Mouse (Mus musculus) spleen, adult 2 months (tissue): ENCODE measurements around the gene Cuedc2. TPM values are rescaled to one million over a fixed set of nuclear protein-coding genes. Genes with fewer than 3 reads are reported as not detected.

Source experiments
- DNase-seq, 2 experiments: peaks; one replicate each; pipeline versions ENCODE4 v3.0.0 to v3.0.0-alpha.2; 2012 to 2021; ENCODE audit warnings: low spot score in 2 of 2, low read depth in 1 of 2
- H3K27ac ChIP-seq: fragments of 200-500 bp; 2 replicates; pipeline ENCODE4 v1.5.1; 2012; ENCODE audit warnings: low read length, inconsistent platforms; ENCODE audit not compliant: insufficient read depth
- H3K27me3 ChIP-seq: fragments of 200-500 bp; 2 replicates; pipeline ENCODE4 v1.6.1; 2012; ENCODE audit warnings: mild to moderate bottlenecking, moderate library complexity, low read length, inconsistent platforms; ENCODE audit not compliant: control insufficient read depth, insufficient read depth
- H3K36me3 ChIP-seq: fragments of 200-500 bp; 2 replicates; pipeline ENCODE4 v1.6.1; 2012; ENCODE audit warnings: mild to moderate bottlenecking, low read length, inconsistent platforms; ENCODE audit not compliant: control insufficient read depth, insufficient read depth
- H3K4me1 ChIP-seq: fragments of 200-500 bp; 2 replicates; pipeline ENCODE4 v1.6.1; 2011; ENCODE audit warnings: inconsistent platforms; ENCODE audit not compliant: control insufficient read depth, insufficient read depth, insufficient read length
- H3K4me3 ChIP-seq: fragments of 200-500 bp; 2 replicates; pipeline ENCODE4 v1.5.1; 2011; ENCODE audit warnings: mild to moderate bottlenecking, inconsistent platforms; ENCODE audit not compliant: insufficient read depth, insufficient read length; ENCODE audit errors: extremely low read depth
- CTCF ChIP-seq: fragments of 200-500 bp; IDR thresholded peaks from 2 replicates; pipeline ENCODE4 v1.5.1; 2011; ENCODE audit warnings: mild to moderate bottlenecking, inconsistent platforms; ENCODE audit not compliant: insufficient read depth, insufficient read length, insufficient replicate concordance; ENCODE audit errors: extremely low read depth
- POLR2A ChIP-seq: fragments of 200-500 bp; IDR thresholded peaks from 2 replicates; pipeline ENCODE4 v1.6.1; 2011; ENCODE audit warnings: low read depth, low read length, inconsistent platforms
- WGBS: fragments of 180-500 bp; shearing (Covaris S2); methylation state at CpG from one replicate; pipeline ENCODE4 v1.1.7; 2018; 5-methylcytosine and 5-hydroxymethylcytosine counted together
- polyA plus RNA-seq: library from polyadenylated mRNA; depleted of rRNA; stranded (reverse); fragments of >200 nt; gene quantifications from 2 replicates; pipeline ENCODE4 v1.2.3, GENCODE M21; 2012

Cuedc2 gene
- polyA plus RNA-seq, 1 experiment = 45.3 TPM

GRCm38 (mm10) chr19:46339287-46339971, 927 bp upstream of the Cuedc2 start:
- DNase-seq = peak in 1 of 2 experiments; percentile 49
- H3K36me3 ChIP-seq = no peaks in the 10 kb centered on the region
- peak overlapping the region; percentile 82 for H3K27ac ChIP-seq
- TF ChIP-seq CTCF (no peak), POLR2A (no peak)
- H3K27me3 ChIP-seq = no peaks in the 10 kb centered on the region
- peaks cover 6% of the 10 kb centered on the region; the same call in 1 of the 2 replicates for H3K4me1 ChIP-seq
- WGBS = 16% methylated on average over 7 of the region's 7 CpGs
- peak overlapping the region; percentile 38; the same call in 1 of the 2 replicates for H3K4me3 ChIP-seq

- 3% methylated on average over 6 of the region's 6 CpGs for WGBS
- TF ChIP-seq POLR2A (no peak), CTCF (no peak; the same call in 1 of the 2 replicates)
- Histone ChIP-seq H3K27ac (peak overlapping the region; percentile 82), H3K4me3 (peak overlapping the region; percentile 38), H3K36me3 (no peaks in the 10 kb centered on the region), H3K4me1 (peaks cover 6% of the 10 kb centered on the region; the same call in 1 of the 2 replicates), H3K27me3 (no peaks in the 10 kb centered on the region)
- no peak for DNase-seq
Measured at GRCm38 (mm10) chr19:46338942-46339286, 412 bp upstream of the Cuedc2 start.

- Histone ChIP-seq H3K4me1 (peaks cover 6% of the 10 kb centered on the region; the same call in 1 of the 2 replicates), H3K36me3 (no peaks in the 10 kb centered on the region), H3K4me3 (peak overlapping the region; percentile 69), H3K27me3 (no peaks in the 10 kb centered on the region), H3K27ac (no peak overlapping the region)
- DNase-seq = no peak
- WGBS = 41% methylated on average over 15 of the region's 15 CpGs
- no peak for TF ChIP-seq POLR2A
- no peak for TF ChIP-seq CTCF
Measured at GRCm38 (mm10) chr19:46337719-46338330, 677 bp downstream of the Cuedc2 start.

GRCm38 (mm10) chr19:46333906-46334305, 4.6 kb downstream of the Cuedc2 start:
- H3K4me3 ChIP-seq = no peak overlapping the region
- 91% methylated on average over 3 of the region's 3 CpGs for WGBS
- no peaks in the 10 kb centered on the region for H3K27me3 ChIP-seq
- no peak overlapping the region for H3K27ac ChIP-seq
- TF ChIP-seq CTCF (no peak), POLR2A (no peak)
- 0 out of 2 replicates have a peak, but pooled peaks cover 1% of the 10 kb centered on the region for H3K36me3 ChIP-seq
- DNase-seq = no peak
- peaks cover 6% of the 10 kb centered on the region for H3K4me1 ChIP-seq

GRCm38 (mm10) chr19:46332721-46333339, 5.7 kb downstream of the Cuedc2 start:
- peaks cover 6% of the 10 kb centered on the region for H3K4me1 ChIP-seq
- 0 out of 2 replicates have a peak, but pooled peaks cover 1% of the 10 kb centered on the region for H3K36me3 ChIP-seq
- H3K4me3 ChIP-seq = no peak overlapping the region
- no peak for DNase-seq
- H3K27ac ChIP-seq = no peak overlapping the region
- TF ChIP-seq CTCF (no peak), POLR2A (no peak)
- H3K27me3 ChIP-seq = no peaks in the 10 kb centered on the region
- 86% methylated on average over 7 of the region's 7 CpGs for WGBS

- Histone ChIP-seq H3K27me3 (no peaks in the 10 kb centered on the region), H3K4me3 (no peak overlapping the region), H3K36me3 (0 out of 2 replicates have a peak, but pooled peaks cover 1% of the 10 kb centered on the region), H3K27ac (no peak overlapping the region), H3K4me1 (peaks cover 13% of the 10 kb centered on the region)
- TF ChIP-seq POLR2A (no peak), CTCF (no peak)
- no peak for DNase-seq
- WGBS = 83% methylated on average over 3 of the region's 3 CpGs
Measured at GRCm38 (mm10) chr19:46331936-46332335, 6.6 kb downstream of the Cuedc2 start.
